Mouse (Mus musculus) liver, embryonic 14.5 days (tissue): ENCODE results near the gene Lsg1. TPM values are rescaled to one million over a fixed set of nuclear protein-coding genes. Genes with fewer than 3 reads are reported as not detected.

Experiments
- ATAC-seq: fragments of 200-750 bp; cut with Nextera tagmentation; 2 replicates; pipeline ENCODE4 v1.8.0; 2017; ENCODE audit warnings: moderate number of reproducible peaks, mild to moderate bottlenecking, moderate library complexity; ENCODE audit not compliant: insufficient read depth
- DNase-seq, 3 experiments: peaks; one replicate each; pipeline ENCODE4 v3.0.0-alpha.2; 2012 to 2013; ENCODE audit warnings: low read depth in 3 of 3, low spot score in 3 of 3
- H3K27ac ChIP-seq: fragments of 300-500 bp; sonication (generic); 2 replicates; pipeline ENCODE4 v1.5.1; 2014; ENCODE audit warnings: moderate library complexity, mild to moderate bottlenecking, control low read depth, inconsistent platforms
- H3K27me3 ChIP-seq: fragments of 300-500 bp; sonication (generic); 2 replicates; pipeline ENCODE4 v1.6.1; 2014; ENCODE audit warnings: mild to moderate bottlenecking, low read length, moderate library complexity; ENCODE audit not compliant: control insufficient read depth, insufficient read depth
- H3K36me3 ChIP-seq: fragments of 300-500 bp; sonication (generic); replicated peaks from 2 replicates; pipeline ENCODE4 v1.6.1; 2014; ENCODE audit warnings: low read depth; ENCODE audit not compliant: control insufficient read depth, insufficient read depth
- H3K4me1 ChIP-seq, 2 experiments: fragments of 200-500 bp in 1 of 2; fragments of 300-500 bp in 1 of 2; sonication (generic) in 1 of 2; replicated peaks; 2 replicates each; pipeline ENCODE4 v1.6.1; 2012 to 2014; ENCODE audit warnings: antibody characterized with exemption in 1 of 2, inconsistent platforms in 1 of 2, low read length in 1 of 2; ENCODE audit not compliant: control insufficient read depth in 2 of 2, insufficient read depth in 2 of 2
- H3K4me2 ChIP-seq: fragments of 300-500 bp; sonication (generic); 2 replicates; pipeline ENCODE4 v1.6.1; 2014; ENCODE audit warnings: low read depth, mild to moderate bottlenecking, control low read depth, moderate library complexity
- H3K4me3 ChIP-seq, 2 experiments: fragments of 200-500 bp in 1 of 2; fragments of 300-500 bp in 1 of 2; sonication (generic) in 1 of 2; 2 replicates each; pipeline ENCODE4 v1.5.1; 2012 to 2014; ENCODE audit warnings: low read depth in 2 of 2, low read length in 2 of 2, mild to moderate bottlenecking in 2 of 2, control low read depth in 1 of 2, inconsistent platforms in 1 of 2, moderate library complexity in 1 of 2; ENCODE audit not compliant: insufficient read depth in 1 of 2
- H3K9ac ChIP-seq: fragments of 300-500 bp; sonication (generic); replicated peaks from 2 replicates; pipeline ENCODE4 v1.6.1; 2014; ENCODE audit warnings: mild to moderate bottlenecking, control low read depth, moderate library complexity
- H3K9me3 ChIP-seq: fragments of 300-500 bp; sonication (generic); 2 replicates; pipeline ENCODE4 v1.6.1; 2016; ENCODE audit warnings: low read length, mixed read lengths; ENCODE audit not compliant: control insufficient read depth
- CTCF ChIP-seq: IDR thresholded peaks from 2 replicates; pipeline ENCODE4 v1.5.1; 2016; ENCODE audit warnings: antibody characterized with exemption, low read depth, control low read depth
- EP300 ChIP-seq: IDR thresholded peaks from 2 replicates; pipeline ENCODE4 v1.6.1; 2016; ENCODE audit warnings: antibody characterized with exemption, low read depth
- WGBS: fragments of 180-500 bp; shearing (Covaris S2); extraction: QIAGEN DNeasy Blood & Tissue Kit; methylation state at CpG from one replicate; pipeline ENCODE4 v1.1.7; 2014; ENCODE audit not compliant: insufficient replicate concordance; 5-methylcytosine and 5-hydroxymethylcytosine counted together
- polyA plus RNA-seq, 2 experiments: library from polyadenylated mRNA; depleted of rRNA in 1 of 2; stranded (reverse) in 1 of 2; unstranded in 1 of 2; fragments of >200 nt; fragmentation: Nextera tagmentation in 1 of 2; extraction: Ambion mirVana in 1 of 2; gene quantifications; 2 replicates each; pipeline versions ENCODE4 v1.2.1 to v1.2.3; 2012 to 2014

Lsg1 gene
- polyA plus RNA-seq, 2 experiments: 12.3 to 28.2 TPM

- no peak overlapping the region for H3K9ac ChIP-seq
- 45% methylated on average over 3 of the region's 3 CpGs for WGBS
- ATAC-seq (no peak), DNase-seq (no peak)
- H3K9me3 ChIP-seq: no peaks in the 10 kb centered on the region
- no peak overlapping the region for H3K4me2 ChIP-seq
- no peaks in the 10 kb centered on the region; the same call in 1 of the 2 replicates for H3K27me3 ChIP-seq
- no peak overlapping the region for H3K27ac ChIP-seq
- H3K36me3 ChIP-seq: no peaks in the 10 kb centered on the region
- H3K4me3 ChIP-seq: no peak overlapping the region
- H3K4me1 ChIP-seq: peaks cover 0 to 2% of the 10 kb centered on the region in 2 experiments; a peak in 2 of 4 replicates
- TF ChIP-seq CTCF (peak; percentile 59), EP300 (no peak)
Observed at GRCm38 (mm10) chr16:30521147-30521546, 66.2 kb downstream of the Lsg1 start.

DNA sequence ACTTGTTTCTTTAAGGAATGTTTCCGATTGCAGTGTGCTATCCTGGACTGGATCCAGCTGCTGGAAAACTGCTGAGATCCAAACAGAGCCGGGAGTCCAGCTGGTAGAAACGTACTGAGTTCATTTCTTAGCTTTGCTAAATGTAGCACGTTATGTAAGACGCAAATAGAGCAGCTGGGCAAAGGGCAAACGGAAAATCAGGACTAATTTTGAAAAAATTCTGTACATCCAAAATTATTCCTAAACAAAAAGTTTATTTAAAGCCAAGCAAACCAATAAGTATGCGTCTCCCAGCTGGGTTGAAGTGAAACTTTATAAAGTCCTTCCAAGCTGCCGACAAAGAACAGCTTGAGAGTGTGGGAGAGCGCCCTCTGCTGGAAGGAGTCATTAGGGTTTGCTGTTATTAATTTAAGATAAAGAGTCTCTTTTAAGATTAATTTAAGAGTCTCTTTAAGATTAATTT lies 67.0 kb downstream of the Lsg1 start:
- H3K4me3 ChIP-seq: peak overlapping the region in 1 of 2 experiments; percentile 25; a peak in 1 of 4 replicates
- no peaks in the 10 kb centered on the region for H3K9me3 ChIP-seq
- H3K27me3 ChIP-seq: no peaks in the 10 kb centered on the region; the same call in 1 of the 2 replicates
- H3K4me2 ChIP-seq: peak overlapping the region; percentile 54
- no peak overlapping the region for H3K27ac ChIP-seq
- DNase-seq (peak; percentile 52 to 59 (median 56)), ATAC-seq (no peak)
- peaks cover 0 to 2% of the 10 kb centered on the region in 2 experiments; a peak in 2 of 4 replicates for H3K4me1 ChIP-seq
- H3K9ac ChIP-seq: no peak overlapping the region
- peak; percentile 80 for TF ChIP-seq CTCF
- TF ChIP-seq EP300: no peak
- 31% methylated on average over 9 of the region's 9 CpGs for WGBS
- no peaks in the 10 kb centered on the region for H3K36me3 ChIP-seq

- TF ChIP-seq EP300 (no peak), CTCF (no peak)
- no peaks in the 10 kb centered on the region; the same call in 1 of the 2 replicates for H3K27me3 ChIP-seq
- ATAC-seq: no peak
- WGBS: 74% methylated on average over 9 of the region's 9 CpGs
- no peak for DNase-seq
- H3K27ac ChIP-seq: no peak overlapping the region
- no peak overlapping the region for H3K9ac ChIP-seq
- no peak overlapping the region for H3K4me3 ChIP-seq
- no peak overlapping the region for H3K4me2 ChIP-seq
- no peaks in the 10 kb centered on the region for H3K36me3 ChIP-seq
- H3K4me1 ChIP-seq: peaks cover 0 to 2% of the 10 kb centered on the region in 2 experiments; a peak in 2 of 4 replicates
- H3K9me3 ChIP-seq: no peaks in the 10 kb centered on the region
Observed at GRCm38 (mm10) chr16:30518635-30519034, 68.8 kb downstream of the Lsg1 start.

- no peak for TF ChIP-seq EP300
- no peak for TF ChIP-seq CTCF
- Histone ChIP-seq H3K4me2 (no peak overlapping the region), H3K4me3 (no peak overlapping the region), H3K36me3 (no peaks in the 10 kb centered on the region), H3K27ac (no peak overlapping the region), H3K9me3 (no peaks in the 10 kb centered on the region), H3K27me3 (no peaks in the 10 kb centered on the region; the same call in 1 of the 2 replicates), H3K4me1 (peaks cover 0 to 3% of the 10 kb centered on the region in 2 experiments; a peak in 3 of 4 replicates), H3K9ac (no peak overlapping the region)
- DNase-seq (no peak), ATAC-seq (no peak)
- WGBS: 44% methylated on average over 11 of the region's 11 CpGs
Observed at GRCm38 (mm10) chr16:30517666-30518283, 69.6 kb downstream of the Lsg1 start.

DNA sequence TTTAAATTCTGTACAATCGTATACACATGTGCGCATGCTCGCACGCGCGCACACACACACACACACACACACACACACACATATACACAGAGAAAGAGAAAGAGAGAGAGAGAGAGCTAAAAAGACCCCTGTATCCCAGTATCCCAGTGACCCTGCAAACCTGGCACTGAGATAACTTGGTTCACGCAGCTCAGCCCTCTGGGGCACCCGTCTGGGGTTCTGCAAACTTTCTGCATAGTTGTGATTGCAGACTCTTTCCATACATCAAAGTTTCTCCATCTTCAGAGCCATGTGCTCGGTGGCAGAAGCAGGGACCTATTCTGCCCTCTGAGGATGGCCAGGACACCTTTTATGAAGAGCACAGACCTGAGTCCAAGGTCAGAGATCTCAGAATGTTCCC lies 70.4 kb downstream of the Lsg1 start:
- ATAC-seq: no peak
- no peaks in the 10 kb centered on the region for H3K9me3 ChIP-seq
- no peaks in the 10 kb centered on the region; the same call in 1 of the 2 replicates for H3K27me3 ChIP-seq
- no peaks in the 10 kb centered on the region for H3K36me3 ChIP-seq
- no peak for DNase-seq
- H3K4me1 ChIP-seq: peaks cover 7 to 9% of the 10 kb centered on the region in 2 experiments
- H3K27ac ChIP-seq: no peak overlapping the region
- no peak overlapping the region for H3K9ac ChIP-seq
- 81% methylated on average over 9 of the region's 9 CpGs for WGBS
- H3K4me2 ChIP-seq: no peak overlapping the region
- no peak for TF ChIP-seq EP300
- no peak for TF ChIP-seq CTCF
- no peak overlapping the region for H3K4me3 ChIP-seq
